Mouse (Mus musculus): ENCODE measurements around the gene Gale. TPM values are rescaled to one million over a fixed set of nuclear protein-coding genes. Genes with fewer than 3 reads are reported as not detected.
"Not testable (repeated sequence)": the region's sequence is repeated elsewhere in the genome, so short reads cannot be mapped to it uniquely, and the experiment has no call there.

Gene Gale
- 10 to 100 TPM; 25.0 to 28.0 TPM for total RNA-seq (2021)
- long read RNA-seq, experiment 1, transcript Gale-202 (11 exons, 1,430 nt) = major isoform, 13 of 26 reads
- long read RNA-seq, experiment 1, partial matches to known transcripts = 3 of 26 reads
- long read RNA-seq, experiment 1, other reads (novel, unspliced or antisense) = 10 of 26 reads
- long read RNA-seq, experiment 2, transcript Gale-202 (11 exons, 1,430 nt) = major isoform, 11 of 15 reads
- long read RNA-seq, experiment 2, partial matches to known transcripts = 1 of 15 reads
- long read RNA-seq, experiment 2, other reads (novel, unspliced or antisense) = 3 of 15 reads

DNA sequence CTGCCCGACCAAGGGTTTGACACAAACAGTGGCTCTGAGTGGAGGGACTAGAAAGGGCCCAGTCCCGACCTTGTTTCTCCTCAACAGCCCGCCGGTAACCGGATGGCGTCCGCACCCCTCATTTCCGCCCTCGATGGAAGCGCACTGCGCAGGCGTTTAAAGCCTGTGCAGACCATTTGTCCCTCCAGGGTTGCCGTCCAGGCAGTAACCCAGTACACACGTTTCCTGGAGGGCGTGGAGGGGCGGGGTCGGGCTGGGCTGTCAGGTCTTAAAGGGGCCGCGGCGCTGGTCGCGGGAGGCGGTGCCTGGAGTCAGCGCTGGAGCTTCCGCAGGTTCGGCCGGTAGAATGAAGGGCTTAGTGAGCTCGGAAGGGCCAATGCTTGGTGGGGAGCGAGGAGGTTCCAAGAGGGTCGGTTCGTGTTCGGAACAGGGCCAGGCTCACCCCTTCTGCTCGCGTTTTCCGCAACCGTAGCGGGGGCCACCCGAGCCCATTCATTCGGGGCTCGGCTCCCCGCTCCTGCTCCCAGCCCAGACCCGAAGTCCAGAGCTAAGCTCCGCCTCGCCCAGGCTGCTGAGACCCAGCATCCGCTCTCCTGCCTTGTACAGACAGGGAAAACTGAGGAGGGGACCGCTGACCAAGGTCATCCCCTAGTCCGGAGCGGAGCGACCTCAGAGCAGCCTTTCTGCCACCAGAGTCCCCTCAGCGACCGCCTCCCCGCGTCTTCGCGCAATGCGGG, at the start of gene Gale:
TSS of gene Gale (plus strand) at position 271 of the 737 bp plus-strand sequence.
- peak; percentile 96 to 97 for DNase-seq (ENCODE audit: low spot score in 2 of 2)

DNA sequence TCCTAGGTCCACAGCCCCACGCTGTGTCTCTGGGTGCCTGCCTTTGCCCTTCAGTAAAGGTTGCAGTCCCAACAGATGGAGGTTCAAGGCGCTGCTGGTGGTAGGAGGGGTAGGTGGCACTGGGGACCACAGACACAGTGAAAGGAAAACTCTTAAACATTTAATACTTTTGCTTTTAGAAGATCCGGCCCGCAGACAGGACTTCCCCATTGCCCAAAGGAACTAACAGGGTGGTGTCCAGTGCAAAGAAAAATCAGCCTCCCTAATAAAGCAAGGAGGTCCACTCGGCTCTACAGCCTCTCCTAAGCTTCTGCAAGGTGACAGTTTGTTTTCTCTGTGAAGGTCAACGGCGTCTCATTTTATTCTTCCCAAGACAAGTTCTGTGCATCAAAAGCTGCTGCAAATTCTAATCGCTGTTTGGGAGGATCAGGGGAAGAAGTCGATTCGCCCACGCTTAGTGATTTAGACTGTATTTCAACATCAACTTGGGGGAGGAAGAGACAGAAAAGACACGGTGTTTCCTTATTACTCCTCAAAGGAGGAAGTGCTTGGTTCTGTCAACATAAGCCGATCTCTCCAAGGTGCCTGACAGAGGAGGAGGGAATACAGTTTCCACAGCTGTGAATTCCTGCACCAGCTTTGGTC, 44.8 kb upstream of the Gale start:
- no peak for DNase-seq (ENCODE audit: low spot score in 2 of 2)

DNA sequence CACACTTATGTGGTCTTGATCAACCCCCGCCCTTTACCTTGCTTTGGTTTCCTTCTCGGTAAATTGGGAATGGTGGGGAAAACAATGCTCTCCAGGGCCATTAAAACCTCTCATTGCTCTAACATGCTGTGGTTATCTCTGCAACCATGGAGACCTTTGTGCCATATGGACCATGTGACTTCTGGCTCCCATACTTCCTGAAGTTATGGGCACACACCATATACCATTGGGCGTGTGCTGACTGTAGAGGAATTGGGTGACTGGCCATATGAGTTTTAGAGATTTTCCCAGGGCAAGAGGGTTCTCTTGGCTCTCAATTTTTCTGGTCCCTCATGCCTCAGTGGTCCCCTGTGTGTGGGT, 44.3 kb upstream of the Gale start:
- no peak for DNase-seq (ENCODE audit: low spot score in 2 of 2)

DNA sequence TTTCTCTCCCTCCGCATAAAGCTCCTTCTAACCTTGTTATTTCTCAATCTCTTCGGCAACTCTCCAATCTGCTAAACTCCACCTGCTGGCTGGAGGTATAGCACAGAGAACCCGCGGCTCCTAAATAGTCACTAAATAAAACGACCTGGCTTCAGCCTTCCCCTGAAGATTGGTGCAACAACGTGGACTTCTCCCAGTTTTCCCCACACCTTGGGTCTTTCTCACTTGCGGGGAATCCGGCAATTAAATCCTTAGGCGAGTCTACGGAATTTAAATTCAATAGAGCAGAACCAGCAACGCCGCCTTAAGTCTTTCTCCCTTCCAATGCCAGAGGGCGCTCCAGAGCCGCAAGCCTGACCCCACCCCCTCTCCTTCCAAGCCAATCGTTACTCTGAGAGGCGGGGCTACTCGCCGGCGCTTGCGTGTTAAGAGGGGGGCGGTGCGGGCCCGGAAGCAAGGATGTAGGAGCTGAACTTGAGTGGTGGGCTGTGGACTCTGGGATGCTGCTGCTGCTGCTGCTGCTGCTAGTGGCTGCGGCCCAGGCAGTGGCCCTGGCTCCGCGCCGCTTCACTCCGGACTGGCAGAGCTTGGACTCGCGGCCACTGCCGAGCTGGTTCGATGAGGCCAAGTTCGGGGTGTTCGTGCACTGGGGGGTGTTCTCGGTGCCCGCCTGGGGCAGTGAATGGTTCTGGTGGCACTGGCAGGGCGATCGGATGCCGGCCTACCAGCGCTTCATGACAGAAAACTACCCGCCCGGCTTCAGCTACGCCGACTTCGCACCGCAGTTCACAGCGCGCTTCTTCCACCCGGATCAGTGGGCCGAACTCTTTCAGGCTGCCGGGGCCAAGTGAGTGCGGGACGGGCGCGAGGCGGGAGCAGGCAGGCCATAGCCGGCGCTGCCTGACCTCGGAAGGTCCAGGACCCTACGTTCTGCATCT, 43.0 kb upstream of the Gale start, which contains the start of gene Fuca1:
TSS of gene Fuca1 (plus strand) at position 432 of the 938 bp plus-strand sequence.
- DNase-seq (ENCODE audit: low spot score in 2 of 2) = peak; percentile 95

DNA sequence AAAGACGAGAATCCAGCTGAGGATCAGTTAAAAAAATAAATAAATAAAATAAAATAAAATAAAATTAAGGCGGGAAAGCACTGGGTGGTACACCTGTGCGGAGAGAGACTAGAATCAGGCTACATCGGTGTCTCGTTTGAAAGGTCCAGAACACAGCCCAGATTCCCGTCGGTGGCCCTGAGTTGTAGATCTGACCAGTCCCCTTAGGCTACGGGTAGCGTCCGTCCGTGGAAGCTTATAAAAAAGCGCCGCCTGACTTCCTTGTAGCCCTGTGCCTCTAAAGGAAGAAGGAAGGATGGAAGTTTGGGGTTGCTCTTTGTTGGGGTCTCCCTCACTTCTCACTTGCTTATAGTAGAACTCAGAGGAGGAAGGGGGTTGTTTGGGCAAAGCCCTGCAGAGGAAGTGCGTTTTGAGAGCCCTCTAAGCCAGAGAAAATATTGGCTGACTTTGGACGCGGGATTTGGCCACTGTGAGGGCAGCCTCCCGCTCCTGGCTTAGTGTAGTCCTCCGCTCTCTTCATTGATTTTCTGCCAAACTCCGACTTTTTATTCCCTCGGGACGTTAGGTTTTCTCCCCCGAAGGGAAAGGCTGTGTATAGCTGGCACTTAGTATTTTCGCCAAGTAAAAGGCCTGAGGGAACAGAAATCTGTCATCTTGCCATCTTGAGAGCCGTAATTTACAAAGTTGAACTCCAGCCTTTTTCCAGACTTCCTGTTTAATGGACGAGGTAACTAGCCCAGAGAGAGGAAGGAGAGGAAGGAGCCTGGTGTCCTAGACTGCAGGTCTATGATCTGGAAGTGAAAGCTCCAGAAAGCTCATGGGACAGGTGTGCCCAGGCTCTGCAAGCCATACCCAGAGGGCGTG, 42.0 kb upstream of the Gale start:
- no peak for DNase-seq (ENCODE audit: low spot score in 2 of 2)

DNA sequence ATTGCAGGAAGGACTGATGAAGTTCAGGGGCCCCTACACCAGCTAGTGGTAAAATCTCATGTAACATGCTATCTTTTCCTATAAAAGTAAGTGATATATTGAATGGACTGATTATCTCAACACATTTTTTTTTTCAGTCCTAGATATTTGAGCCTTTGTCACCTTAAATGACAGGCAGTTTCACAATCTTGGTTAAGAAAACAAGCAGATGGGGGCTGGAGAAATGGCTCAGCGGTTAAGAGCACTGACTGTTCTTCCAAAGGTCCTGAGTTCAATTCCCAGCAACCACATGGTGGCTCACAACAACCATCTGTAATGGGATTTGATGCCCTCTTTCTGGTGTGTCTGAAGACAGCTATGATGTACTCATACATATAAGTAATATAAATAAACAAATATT, 41.3 kb upstream of the Gale start:
- no peak for DNase-seq (ENCODE audit: low spot score in 2 of 2)

DNA sequence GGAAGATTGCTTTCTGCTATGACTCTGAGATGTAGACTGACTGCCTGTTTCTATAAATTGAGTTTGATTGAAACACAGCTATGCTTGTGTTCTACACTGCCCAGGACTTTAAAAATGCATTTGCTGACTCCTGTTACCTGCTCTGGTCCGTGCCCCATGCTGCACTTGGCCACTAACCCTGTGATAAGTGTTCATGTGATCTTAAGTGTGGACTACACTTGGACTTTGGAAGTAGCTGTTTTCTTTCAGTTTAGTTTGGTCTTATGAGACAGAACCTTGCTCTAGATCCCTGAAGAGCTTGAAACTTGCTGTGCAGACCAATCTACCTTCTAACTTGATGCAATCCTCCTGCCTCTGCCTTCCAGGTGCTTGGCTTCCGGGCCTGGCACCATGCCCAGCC, 39.1 kb upstream of the Gale start:
- no peak for DNase-seq (ENCODE audit: low spot score in 2 of 2)

DNA sequence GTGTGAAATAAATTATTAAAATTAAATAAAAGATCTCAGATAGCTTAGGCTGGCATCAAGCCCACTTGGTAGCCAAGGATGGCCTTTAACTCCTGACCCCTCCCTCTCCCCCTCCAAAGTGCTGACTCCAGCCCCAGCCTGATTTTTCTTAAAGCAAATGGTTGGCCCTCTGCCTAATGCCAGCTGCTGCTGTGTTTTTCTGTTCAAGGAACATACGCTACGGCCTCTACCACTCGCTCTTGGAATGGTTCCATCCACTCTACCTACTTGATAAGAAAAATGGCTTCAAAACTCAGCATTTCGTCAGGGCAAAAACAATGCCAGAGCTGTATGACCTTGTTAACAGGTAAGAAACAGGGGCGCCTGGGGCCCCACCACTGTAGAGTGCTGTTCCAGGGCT, 38.2 kb upstream of the Gale start:
- DNase-seq (ENCODE audit: low spot score in 2 of 2) = no peak

DNA sequence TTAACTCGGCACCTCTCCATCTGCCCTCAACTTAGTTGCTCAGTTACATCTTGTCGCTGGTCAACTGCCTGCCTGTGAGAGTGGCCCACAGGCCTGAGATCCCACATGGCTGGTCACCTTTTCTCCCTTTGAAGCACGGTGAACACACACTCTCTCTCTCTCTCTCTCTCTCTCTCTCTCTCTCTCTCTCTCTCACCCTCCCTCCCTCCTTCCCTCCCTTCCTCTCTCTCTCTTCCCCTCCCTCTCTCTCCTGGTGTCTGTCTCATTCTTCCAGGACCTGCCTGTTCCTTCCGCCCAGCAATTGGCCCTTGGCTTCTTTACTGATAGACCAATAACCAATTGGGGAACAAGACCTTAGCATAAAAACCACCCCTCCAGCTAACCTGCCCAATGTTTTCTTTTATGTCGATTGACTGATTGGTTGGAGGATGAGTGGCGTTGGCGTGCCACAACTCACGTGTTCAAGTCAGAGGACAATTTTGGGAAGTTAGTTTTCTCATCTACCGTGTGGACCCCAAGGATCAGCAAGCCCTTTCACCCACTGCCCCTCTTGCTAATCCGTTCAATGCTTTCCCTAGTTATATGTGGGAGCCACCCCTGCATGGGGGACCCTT, 37.2 kb upstream of the Gale start:
- no peak for DNase-seq (ENCODE audit: low spot score in 2 of 2)

DNA sequence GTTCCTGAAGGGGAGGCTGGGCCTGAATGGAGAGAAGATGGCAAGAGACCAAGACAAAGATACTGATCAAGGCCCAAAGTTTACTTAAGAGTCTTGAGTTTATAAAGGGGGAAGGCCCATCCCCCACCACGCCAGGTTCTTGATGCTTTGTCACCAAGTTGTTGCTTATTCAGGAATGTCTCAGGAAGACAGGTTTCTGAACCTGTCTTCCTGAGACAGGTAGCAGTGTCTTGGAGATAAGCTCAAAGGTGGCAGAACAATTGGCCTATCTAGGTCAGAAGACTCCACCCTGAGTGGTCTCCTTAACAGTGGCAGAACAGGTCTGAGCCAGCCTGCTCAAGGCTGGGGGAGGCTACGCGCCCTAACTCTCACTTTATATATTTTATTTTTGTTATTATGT, 36.7 kb upstream of the Gale start:
- no peak for DNase-seq (ENCODE audit: low spot score in 2 of 2)

DNA sequence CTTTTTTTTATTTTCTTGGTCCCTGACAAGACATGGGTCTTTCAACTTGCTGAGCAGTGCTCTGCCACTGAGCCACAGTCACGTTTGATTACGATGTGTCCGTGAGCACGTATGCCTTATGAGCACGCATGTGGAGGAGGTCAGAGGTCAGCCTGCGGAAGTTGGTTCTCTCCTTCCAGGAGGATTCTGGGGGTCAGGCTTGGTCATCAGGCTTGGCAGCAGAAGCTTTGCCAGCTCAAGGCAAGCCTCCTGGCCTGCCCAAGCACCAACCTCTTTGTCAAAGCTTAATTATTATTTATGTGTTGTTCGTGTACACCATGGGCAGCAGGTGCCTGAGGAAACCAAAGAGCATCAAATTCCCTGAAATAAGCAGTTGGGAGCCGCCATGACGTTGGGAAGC, 35.2 kb upstream of the Gale start:
- no peak for DNase-seq (ENCODE audit: low spot score in 2 of 2)

DNA sequence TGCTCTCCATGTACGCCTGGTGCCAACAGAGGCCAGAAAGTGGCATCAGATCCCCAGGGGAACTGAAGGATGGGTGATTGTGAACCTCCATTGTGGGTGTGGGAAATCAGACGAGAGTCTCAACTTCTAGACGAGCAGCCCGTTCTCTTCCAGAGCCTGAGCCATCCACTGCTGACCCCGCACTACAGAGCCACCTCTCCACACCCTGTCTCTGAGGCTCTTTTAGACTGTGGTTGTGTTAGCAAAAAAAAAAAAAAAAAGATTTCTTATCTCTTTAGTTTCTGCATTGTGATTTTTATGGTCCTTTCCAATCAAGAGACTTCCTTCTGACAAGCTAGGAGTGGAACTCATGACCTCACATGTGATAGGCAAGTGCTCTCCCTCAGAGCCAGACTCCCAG, 34.1 kb upstream of the Gale start:
- DNase-seq (ENCODE audit: low spot score in 2 of 2) = no peak

DNA sequence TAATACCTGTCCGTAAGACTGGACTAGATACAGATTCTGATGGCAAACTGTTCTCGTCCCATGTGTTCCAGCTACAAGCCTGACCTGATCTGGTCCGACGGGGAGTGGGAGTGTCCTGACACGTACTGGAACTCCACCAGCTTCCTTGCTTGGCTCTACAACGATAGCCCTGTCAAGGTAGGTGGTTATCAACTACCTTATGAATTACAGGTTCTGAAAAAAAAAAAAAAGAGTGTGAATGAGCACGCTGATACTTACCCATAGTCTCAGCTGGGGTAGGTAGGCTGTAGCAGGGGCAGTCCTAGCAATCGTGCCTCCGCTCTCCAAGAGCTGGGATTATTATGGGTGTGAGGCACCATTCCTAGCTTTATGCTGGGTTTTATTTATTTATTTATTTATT, 33.7 kb upstream of the Gale start:
- DNase-seq (ENCODE audit: low spot score in 2 of 2) = no peak

DNA sequence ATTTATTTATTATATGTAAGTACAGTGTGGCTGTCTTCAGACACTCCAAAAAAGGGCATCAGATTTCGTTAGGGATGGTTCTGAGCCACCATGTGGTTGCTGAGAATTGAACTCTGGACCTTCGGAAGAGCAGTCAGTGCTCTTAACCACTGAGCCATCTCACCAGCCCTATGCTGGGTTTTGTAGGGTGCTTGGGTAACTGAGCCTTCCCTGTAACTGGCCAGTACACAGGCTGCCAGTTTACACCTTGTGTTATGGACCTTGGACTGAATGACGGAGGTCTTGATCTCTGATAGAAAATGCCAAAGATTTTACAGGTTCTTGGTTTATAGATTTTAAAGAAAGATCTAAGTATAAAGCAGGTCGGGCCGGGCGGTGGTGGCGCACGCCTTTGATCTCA, 33.3 kb upstream of the Gale start:
- no peak for DNase-seq (ENCODE audit: low spot score in 2 of 2)

DNA sequence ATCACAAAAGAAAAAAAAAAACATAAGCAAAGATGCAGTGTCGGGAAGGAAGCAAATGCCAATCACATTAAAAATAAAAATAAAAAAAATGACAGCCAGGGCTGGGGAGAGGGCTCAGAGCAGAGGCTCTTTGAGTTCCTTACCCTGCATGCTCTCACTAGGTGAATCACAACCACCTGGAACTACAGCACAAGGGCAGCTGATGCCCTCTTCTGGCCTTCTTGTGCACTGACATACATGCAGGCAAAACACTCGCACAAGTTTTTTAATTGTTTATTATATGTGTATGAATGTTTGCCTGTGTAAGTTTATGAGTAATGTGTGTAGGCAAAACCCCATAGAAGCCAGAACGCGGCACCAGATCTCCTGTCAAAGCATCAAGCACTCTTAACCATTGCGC, 31.7 kb upstream of the Gale start:
- DNase-seq (ENCODE audit: low spot score in 2 of 2) = no peak

DNA sequence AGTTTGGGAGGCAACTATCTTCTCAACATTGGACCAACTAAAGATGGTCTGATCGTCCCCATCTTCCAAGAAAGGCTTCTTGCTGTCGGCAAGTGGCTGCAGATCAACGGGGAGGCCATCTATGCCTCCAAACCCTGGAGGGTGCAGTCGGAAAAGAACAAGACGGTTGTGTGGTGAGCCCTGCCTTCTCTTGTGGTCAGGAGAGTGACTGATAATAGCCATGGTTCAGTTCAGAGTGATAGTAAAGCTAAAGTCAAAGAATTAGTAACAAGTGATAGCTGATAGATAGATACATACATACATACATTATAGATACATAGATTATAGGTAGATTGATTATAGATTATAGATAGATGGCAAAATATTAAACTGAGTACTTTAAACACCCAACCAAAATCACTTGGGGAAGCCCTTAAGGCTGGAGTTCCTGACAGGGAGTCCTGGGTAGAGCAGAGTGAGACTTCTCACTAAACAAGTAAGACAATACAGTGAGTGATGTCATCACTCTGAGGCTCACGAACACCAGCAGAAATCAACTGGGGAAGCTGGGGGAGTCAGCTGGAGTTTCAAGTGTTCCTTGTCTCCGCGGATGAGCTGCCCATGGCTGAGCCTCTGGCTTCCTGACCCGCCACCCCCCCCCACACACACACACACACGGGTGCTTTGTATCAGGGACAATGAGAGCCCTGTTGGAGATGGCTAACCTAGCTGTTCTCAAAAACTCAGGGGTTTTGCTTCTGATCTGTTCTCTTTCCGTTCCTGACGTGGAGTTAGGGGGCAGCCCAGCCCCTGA, 28.6 kb upstream of the Gale start:
- DNase-seq (ENCODE audit: low spot score in 2 of 2) = no peak

DNA sequence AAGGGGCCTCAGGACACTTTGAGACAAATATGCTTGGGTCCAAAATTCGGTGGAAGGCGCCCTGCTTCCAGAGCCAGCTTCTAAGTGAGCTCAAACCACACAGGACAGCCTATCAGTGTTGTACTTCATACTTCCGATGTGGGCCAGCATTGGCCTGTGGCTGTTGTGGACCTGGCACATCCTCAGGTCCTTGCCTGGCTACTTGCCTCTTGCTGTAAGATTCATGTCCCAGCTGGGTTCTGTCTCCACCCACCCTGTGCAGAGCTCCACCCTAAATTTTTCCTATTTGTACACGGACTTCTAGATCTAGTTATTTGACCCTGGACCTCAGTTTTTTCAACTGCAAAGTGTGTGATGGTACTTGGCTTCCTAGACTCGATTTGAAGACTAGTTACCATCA, 28.0 kb upstream of the Gale start:
- no peak for DNase-seq (ENCODE audit: low spot score in 2 of 2)

DNA sequence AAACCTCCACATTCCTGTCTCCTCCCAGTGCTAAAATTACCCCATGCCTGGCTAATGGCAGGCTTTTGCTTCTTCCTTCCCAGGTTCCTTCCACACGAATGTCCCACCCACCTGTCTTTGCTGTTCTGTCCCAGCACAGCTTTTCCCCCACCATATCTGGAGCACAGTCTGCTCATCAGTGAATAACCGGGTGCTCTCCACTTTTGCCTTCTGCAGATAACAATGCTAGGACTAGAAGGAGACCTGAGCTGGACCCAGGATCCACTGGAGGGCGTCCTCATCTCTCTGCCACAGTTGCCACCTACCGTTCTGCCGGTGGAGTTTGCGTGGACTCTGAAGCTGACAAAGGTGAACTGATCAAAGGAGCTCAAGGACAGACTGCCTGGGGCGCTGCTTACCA, 24.7 kb upstream of the Gale start:
- DNase-seq (ENCODE audit: low spot score in 2 of 2) = no peak

DNA sequence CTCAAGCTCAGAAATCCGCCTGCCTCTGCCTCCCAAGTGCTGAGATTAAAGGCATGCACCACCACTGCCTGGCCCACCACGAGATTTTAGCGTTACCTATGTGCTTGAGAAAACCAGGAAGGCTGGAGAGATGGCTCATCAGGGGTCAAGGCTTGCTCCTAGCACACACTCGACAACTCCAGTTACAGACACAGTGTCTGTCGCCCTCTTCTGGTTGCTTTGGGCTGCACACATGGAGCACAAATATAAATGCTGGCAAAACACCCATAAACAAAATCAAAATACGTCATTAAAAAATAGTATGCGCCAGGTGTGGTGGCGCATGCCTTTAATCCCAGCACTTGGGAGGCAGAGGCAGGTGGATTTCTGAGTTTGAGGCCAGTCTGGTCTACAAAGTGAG, 22.5 kb upstream of the Gale start:
- not testable (repeated sequence) for DNase-seq (ENCODE audit: low spot score in 2 of 2)

Measured in left cerebral cortex, adult 18-20 months (tissue).